Mouse (Mus musculus) layer of hippocampus, postnatal 25 days (tissue): ENCODE results near the gene Lemd1. TPM values are rescaled to one million over a fixed set of nuclear protein-coding genes. Genes with fewer than 3 reads are reported as not detected.

Source experiments
- DNase-seq, 2 experiments: peaks; one replicate each; pipeline ENCODE4 v3.0.0; 2022; ENCODE audit warnings: mixed read lengths in 2 of 2, low spot score in 1 of 2; ENCODE audit errors: extremely low spot score in 1 of 2
- microRNA-seq, 2 experiments: library from miRNA; unstranded; fragments of <30 nt; microRNA quantifications; one replicate each; pipeline ENCODE4 v1.2.0; 2021
- total RNA-seq, 2 experiments: library from RNA; stranded (reverse); gene quantifications; 2 replicates each; pipeline ENCODE4 v1.2.3; 2021

The Lemd1 gene
- total RNA-seq, 2 experiments from 2014 or later, result 1.1 to 1.7 TPM

DNA sequence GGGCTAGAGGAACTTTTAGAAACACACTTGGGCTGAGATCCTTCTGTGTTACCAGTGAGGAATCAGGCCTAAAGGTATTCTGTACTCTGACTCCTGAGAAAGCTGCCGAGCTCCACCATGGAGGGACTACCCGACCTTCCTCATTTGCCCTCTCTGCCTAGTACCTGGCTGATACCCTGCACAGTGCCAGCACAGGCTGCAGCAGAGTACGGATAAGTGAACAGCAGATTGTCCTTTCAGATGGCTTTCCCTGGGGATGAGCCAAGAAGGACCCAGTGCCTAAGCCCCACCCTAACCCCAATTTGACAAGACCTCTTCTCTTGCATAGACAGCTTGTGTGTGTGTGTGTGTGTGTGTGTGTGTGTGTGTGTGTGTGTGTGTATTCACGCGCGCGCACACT lies 117.4 kb downstream of the Lemd1 start:
- no peak for DNase-seq

Small RNA genes within 50 kb of the gene (microRNA-seq; reads per million reads assigned to microRNA genes)
- gene Mir135b, result 34.0 to 43.0 reads per million in 2 experiments

Other genes with a start within 250 kb of the Lemd1 start
- gene Slc45a3, start 228.5 kb upstream of the Lemd1 start, total RNA-seq, result 1 to 10 TPM; 2.4 TPM
- gene Elk4, start 183.8 kb upstream of the Lemd1 start, total RNA-seq, result 10 to 100 TPM; 51.8 to 60.4 TPM
- gene Mfsd4a, start 123.4 kb upstream of the Lemd1 start, total RNA-seq, result 10 to 100 TPM; 61.3 to 72.8 TPM
- gene Cdk18, start 51.7 kb upstream of the Lemd1 start, total RNA-seq, result 10 to 100 TPM; 24.4 to 25.7 TPM
- under 1 TPM; 0.25 to 0.92 TPM for gene AC124108.1, start within 50 bp of the Lemd1 start, total RNA-seq
- not detected for gene Gm10188, start 38.3 kb downstream of the Lemd1 start, total RNA-seq
- 1 to 10 TPM; 4.2 to 4.6 TPM for gene Klhdc8a, start 107.2 kb downstream of the Lemd1 start, total RNA-seq
- under 1 TPM; 0.64 to 0.92 TPM for gene Nuak2, start 124.7 kb downstream of the Lemd1 start, total RNA-seq
- gene Tmcc2, start 199.8 kb downstream of the Lemd1 start, total RNA-seq, result 100 to 1,000 TPM; 232 to 246 TPM
- gene Dstyk, start 226.1 kb downstream of the Lemd1 start, total RNA-seq, result 10 to 100 TPM; 47.4 to 49.5 TPM